ENCODE assay signal across 13 mouse cellular contexts in the genomic region with DNA sequence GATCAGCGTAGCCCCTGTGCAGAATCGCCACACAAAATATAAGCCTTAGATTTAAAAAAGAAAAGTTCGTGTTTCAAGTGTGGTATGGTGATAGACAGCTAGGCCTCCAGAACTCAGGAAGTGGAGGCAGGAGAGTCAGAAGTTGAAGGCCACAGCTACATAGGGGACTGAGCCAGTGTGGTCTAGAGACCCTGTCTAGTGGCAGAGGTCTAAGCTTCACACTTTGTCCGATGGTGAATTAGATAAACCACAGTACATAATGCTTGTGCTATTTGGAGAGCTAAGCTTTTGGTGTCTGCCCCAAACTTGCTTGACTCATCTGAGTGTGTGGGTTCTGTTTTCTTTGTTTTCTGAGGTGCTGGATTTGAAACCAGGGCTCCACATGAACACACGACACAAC. TPM values are rescaled to one million over a fixed set of nuclear protein-coding genes. Genes with fewer than 3 reads are reported as not detected.
DNase-seq lines count a peak whose midpoint lies in the region; ATAC-seq and TF ChIP-seq lines count a peak whose summit lies in the region.
"Had no signal": no experiment of that assay in that cellular context is flagged by ENCODE, and none has a peak within 500 bp of the region (broad histone marks: within the 10 kb centered on the region; RNA-seq: fewer than 3 reads in every experiment).

No protein-coding gene starts in this region.

- no peaks in the 10 kb centered on the region for H3K9me3 ChIP-seq in liver, embryonic 15.5 days (replicated peaks)
- H3K9me3 ChIP-seq in liver, postnatal 0 days (ENCODE audit: low read length), result no peaks in the 10 kb centered on the region
- H3K9me3 ChIP-seq in midbrain, embryonic 15.5 days, result no peaks in the 10 kb centered on the region
- H3K9me3 ChIP-seq in midbrain, embryonic 14.5 days (ENCODE audit: control insufficient read depth, low read length), result no peaks in the 10 kb centered on the region
- H3K9me3 ChIP-seq: embryonic facial prominence, embryonic 13.5 days; embryonic facial prominence, embryonic 15.5 days; forebrain, embryonic 10.5 days; forebrain, embryonic 12.5 days had no signal

- no peak for TF ChIP-seq CTCF in liver, postnatal 0 days (IDR thresholded peaks at IDR 0.05; ENCODE audit: low read depth)

- TF ChIP-seq EP300 in liver, postnatal 0 days (IDR thresholded peaks at IDR 0.05; ENCODE audit: low read depth), result no peak

- no peaks in the 10 kb centered on the region for H3K36me3 ChIP-seq in liver, embryonic 15.5 days (replicated peaks)
- H3K36me3 ChIP-seq in liver, postnatal 0 days (replicated peaks; ENCODE audit: insufficient read depth, low read length), result no peaks in the 10 kb centered on the region
- H3K36me3 ChIP-seq in midbrain, embryonic 15.5 days (replicated peaks), result no peaks in the 10 kb centered on the region
- no peaks in the 10 kb centered on the region for H3K36me3 ChIP-seq in midbrain, embryonic 14.5 days (ENCODE audit: control insufficient read depth, insufficient read depth, low read length)
- H3K36me3 ChIP-seq: embryonic facial prominence, embryonic 13.5 days; embryonic facial prominence, embryonic 15.5 days; forebrain, embryonic 10.5 days; forebrain, embryonic 12.5 days had no signal

- H3K4me3 ChIP-seq in liver, embryonic 15.5 days (replicated peaks), result no peak overlapping the region
- H3K4me3 ChIP-seq in liver, postnatal 0 days (ENCODE audit: low read depth, low read length), result no peak overlapping the region
- H3K4me3 ChIP-seq in midbrain, embryonic 15.5 days, result no peak overlapping the region
- no peak overlapping the region for H3K4me3 ChIP-seq in midbrain, embryonic 14.5 days (replicated peaks; ENCODE audit: low read depth, low read length)
- H3K4me3 ChIP-seq: embryonic facial prominence, embryonic 13.5 days; embryonic facial prominence, embryonic 15.5 days; erythroblast, embryonic 14.5 days; forebrain, embryonic 10.5 days; forebrain, embryonic 12.5 days had no signal

- 63% methylated on average over 5 of the region's 5 CpGs for WGBS in liver, embryonic 15.5 days (ENCODE audit: insufficient replicate concordance)
- 75% methylated on average over 5 of the region's 5 CpGs for WGBS in liver, postnatal 0 days (ENCODE audit: insufficient replicate concordance)
- WGBS in midbrain, embryonic 15.5 days, result 88% methylated on average over 5 of the region's 5 CpGs
- 88% methylated on average over 5 of the region's 5 CpGs for WGBS in midbrain, embryonic 14.5 days

- H3K4me1 ChIP-seq in liver, embryonic 15.5 days (replicated peaks), result peaks cover 63% of the 10 kb centered on the region
- H3K4me1 ChIP-seq in liver, postnatal 0 days (ENCODE audit: insufficient read depth), result peaks cover 18% of the 10 kb centered on the region
- H3K4me1 ChIP-seq in midbrain, embryonic 15.5 days, result peaks cover 4% of the 10 kb centered on the region; the same call in 1 of the 2 replicates
- H3K4me1 ChIP-seq in midbrain, embryonic 14.5 days (ENCODE audit: control insufficient read depth, insufficient read depth, low read length), result no peaks in the 10 kb centered on the region
- H3K4me1 ChIP-seq: embryonic facial prominence, embryonic 13.5 days; forebrain, embryonic 12.5 days had no signal

- no peak overlapping the region; the same call in 1 of the 2 replicates for H3K9ac ChIP-seq in liver, embryonic 15.5 days
- H3K9ac ChIP-seq in liver, postnatal 0 days (replicated peaks), result no peak overlapping the region
- no peak overlapping the region for H3K9ac ChIP-seq in midbrain, embryonic 15.5 days
- no peak overlapping the region for H3K9ac ChIP-seq in midbrain, embryonic 14.5 days (replicated peaks; ENCODE audit: low read length)
- H3K9ac ChIP-seq: embryonic facial prominence, embryonic 13.5 days; embryonic facial prominence, embryonic 15.5 days; forebrain, embryonic 12.5 days had no signal

- DNase-seq in liver, postnatal 0 days, result no peak
- no peak for DNase-seq in midbrain, embryonic 14.5 days
- no peak for DNase-seq in testis, postnatal 10 days (ENCODE audit: low spot score)
- DNase-seq: adrenal gland, postnatal 25 days had no signal

- H3K27me3 ChIP-seq in liver, embryonic 15.5 days, result no peaks in the 10 kb centered on the region
- no peaks in the 10 kb centered on the region for H3K27me3 ChIP-seq in liver, postnatal 0 days (ENCODE audit: insufficient read depth, low read length)
- H3K27me3 ChIP-seq in midbrain, embryonic 15.5 days (replicated peaks), result no peaks in the 10 kb centered on the region
- no peaks in the 10 kb centered on the region for H3K27me3 ChIP-seq in midbrain, embryonic 14.5 days (ENCODE audit: control insufficient read depth, insufficient read depth, low read length)
- H3K27me3 ChIP-seq: embryonic facial prominence, embryonic 13.5 days; embryonic facial prominence, embryonic 15.5 days had no signal

- H3K27ac ChIP-seq in liver, embryonic 15.5 days (replicated peaks), result 0 out of 2 replicates have a peak overlapping the region, but pooled peaks have one; percentile 21
- no peak overlapping the region for H3K27ac ChIP-seq in liver, postnatal 0 days (ENCODE audit: low read depth)
- H3K27ac ChIP-seq in midbrain, embryonic 15.5 days, result no peak overlapping the region
- no peak overlapping the region for H3K27ac ChIP-seq in midbrain, embryonic 14.5 days (replicated peaks; ENCODE audit: low read depth, low read length)
- H3K27ac ChIP-seq: embryonic facial prominence, embryonic 13.5 days; embryonic facial prominence, embryonic 15.5 days; forebrain, embryonic 10.5 days; forebrain, embryonic 12.5 days had no signal

- ATAC-seq in liver, embryonic 15.5 days (ENCODE audit: insufficient read depth), result no peak
- ATAC-seq in liver, postnatal 0 days, result no peak
- ATAC-seq in midbrain, embryonic 15.5 days (replicated peaks), result peak; percentile 2; the same call in 1 of the 2 replicates
- ATAC-seq in midbrain, embryonic 14.5 days (ENCODE audit: low FRiP score, low TSS enrichment), result no peak

- H3K4me2 ChIP-seq in liver, embryonic 15.5 days, result no peak overlapping the region
- no peak overlapping the region for H3K4me2 ChIP-seq in liver, postnatal 0 days (ENCODE audit: low read depth, low read length)
- H3K4me2 ChIP-seq in midbrain, embryonic 15.5 days, result no peak overlapping the region
- H3K4me2 ChIP-seq in midbrain, embryonic 14.5 days (ENCODE audit: low read length), result no peak overlapping the region
- H3K4me2 ChIP-seq: embryonic facial prominence, embryonic 13.5 days; embryonic facial prominence, embryonic 15.5 days; forebrain, embryonic 12.5 days had no signal

RNA-seq across cellular contexts. Expression of a gene that starts 5.3 kb away (rescaled TPM):
- 1.7 and 2.6 TPM in 2 replicates for polyA plus RNA-seq in liver, embryonic 15.5 days (2015; fragmentation: Nextera tagmentation; extraction: Ambion mirVana)
- polyA plus RNA-seq in liver, postnatal 0 days (2015; fragmentation: Nextera tagmentation; extraction: Ambion mirVana), result 0.90 and 1.5 TPM in 2 replicates
- 6.5 and 9.0 TPM in 2 replicates for polyA plus RNA-seq in midbrain, embryonic 15.5 days (2015; fragmentation: Nextera tagmentation; extraction: Ambion mirVana)
- 2.7 and 4.2 TPM in 2 replicates for polyA plus RNA-seq in midbrain, embryonic 14.5 days (2014; fragmentation: Nextera tagmentation; extraction: Ambion mirVana)

RNA-seq across cellular contexts. Expression of a gene that starts 31.4 kb away (rescaled TPM):
- polyA plus RNA-seq in liver, embryonic 15.5 days (2015; fragmentation: Nextera tagmentation; extraction: Ambion mirVana), result 149 and 158 TPM in 2 replicates
- polyA plus RNA-seq in liver, postnatal 0 days (2015; fragmentation: Nextera tagmentation; extraction: Ambion mirVana), result 207 and 212 TPM in 2 replicates
- polyA plus RNA-seq in midbrain, embryonic 15.5 days (2015; fragmentation: Nextera tagmentation; extraction: Ambion mirVana), result 286 and 289 TPM in 2 replicates
- 295 and 310 TPM in 2 replicates for polyA plus RNA-seq in midbrain, embryonic 14.5 days (2014; fragmentation: Nextera tagmentation; extraction: Ambion mirVana)

RNA-seq across cellular contexts. Expression of a gene that starts 31.5 kb away (rescaled TPM):
- polyA plus RNA-seq in liver, embryonic 15.5 days (2015; fragmentation: Nextera tagmentation; extraction: Ambion mirVana), result not detected in 2 replicates
- 0.05 and 0.12 TPM in 2 replicates for polyA plus RNA-seq in liver, postnatal 0 days (2015; fragmentation: Nextera tagmentation; extraction: Ambion mirVana)
- polyA plus RNA-seq in midbrain, embryonic 15.5 days (2015; fragmentation: Nextera tagmentation; extraction: Ambion mirVana), result 0.24 and 0.37 TPM in 2 replicates
- polyA plus RNA-seq in midbrain, embryonic 14.5 days (2014; fragmentation: Nextera tagmentation; extraction: Ambion mirVana), result 0.39 and 0.51 TPM in 2 replicates
- polyA plus RNA-seq: erythroblast, embryonic 14.5 days; forebrain, embryonic 16.5 days had no signal

RNA-seq across cellular contexts. Expression of a gene that starts 54.3 kb away (rescaled TPM):
- 27.2 and 28.0 TPM in 2 replicates for polyA plus RNA-seq in liver, embryonic 15.5 days (2015; fragmentation: Nextera tagmentation; extraction: Ambion mirVana)
- polyA plus RNA-seq in liver, postnatal 0 days (2015; fragmentation: Nextera tagmentation; extraction: Ambion mirVana), result 40.3 and 41.8 TPM in 2 replicates
- 10.7 and 11.7 TPM in 2 replicates for polyA plus RNA-seq in midbrain, embryonic 15.5 days (2015; fragmentation: Nextera tagmentation; extraction: Ambion mirVana)
- 2.5 and 8.3 TPM in 2 replicates for polyA plus RNA-seq in midbrain, embryonic 14.5 days (2014; fragmentation: Nextera tagmentation; extraction: Ambion mirVana)
- polyA plus RNA-seq: C2C12; erythroblast, embryonic 14.5 days had no signal
